Mouse (Mus musculus) embryonic facial prominence, embryonic 11.5 days (tissue): ENCODE data around the gene Fgfr2. TPM values are rescaled to one million over a fixed set of nuclear protein-coding genes. Genes with fewer than 3 reads are reported as not detected.

ENCODE experiments used
- ATAC-seq: fragments of 200-750 bp; cut with Nextera tagmentation; replicated peaks from 2 replicates; pipeline ENCODE4 v1.8.0; 2017; ENCODE audit warnings: low read depth; ENCODE audit not compliant: insufficient number of reproducible peaks, low FRiP score, low TSS enrichment
- DNase-seq: peaks from one replicate; pipeline ENCODE4 v3.0.0-alpha.2; 2015; ENCODE audit warnings: low spot score
- H3K27ac ChIP-seq: fragments of 300-500 bp; sonication (generic); replicated peaks from 2 replicates; pipeline ENCODE4 v1.5.1; 2014; ENCODE audit warnings: mild to moderate bottlenecking, low read depth, low read length, control low read depth
- H3K27me3 ChIP-seq: fragments of 300-500 bp; sonication (generic); 2 replicates; pipeline ENCODE4 v1.6.1; 2014; ENCODE audit warnings: mild to moderate bottlenecking, low read length, moderate library complexity, mixed read lengths; ENCODE audit not compliant: control insufficient read depth, insufficient read depth
- H3K36me3 ChIP-seq: fragments of 300-500 bp; sonication (generic); replicated peaks from 2 replicates; pipeline ENCODE4 v1.6.1; 2014; ENCODE audit warnings: low read depth, mild to moderate bottlenecking, low read length, moderate library complexity, mixed read lengths; ENCODE audit not compliant: control insufficient read depth, insufficient read depth
- H3K4me1 ChIP-seq: fragments of 300-500 bp; sonication (generic); 2 replicates; pipeline ENCODE4 v1.6.1; 2014; ENCODE audit warnings: low read length, mixed read lengths; ENCODE audit not compliant: control insufficient read depth, insufficient read depth
- H3K4me2 ChIP-seq: fragments of 300-500 bp; sonication (generic); 2 replicates; pipeline ENCODE4 v1.6.1; 2014; ENCODE audit warnings: low read depth, mild to moderate bottlenecking, control low read depth, low read length, moderate library complexity
- H3K4me3 ChIP-seq: fragments of 300-500 bp; sonication (generic); 2 replicates; pipeline ENCODE4 v1.5.1; 2014; ENCODE audit warnings: low read depth, low read length, control low read depth
- H3K9ac ChIP-seq: fragments of 300-500 bp; sonication (generic); replicated peaks from 2 replicates; pipeline ENCODE4 v1.6.1; 2014; ENCODE audit warnings: mild to moderate bottlenecking, control low read depth, low read length
- H3K9me3 ChIP-seq: fragments of 300-500 bp; sonication (generic); replicated peaks from 2 replicates; pipeline ENCODE4 v1.6.1; 2016; ENCODE audit warnings: mild to moderate bottlenecking, low read length, inconsistent platforms, mixed read lengths; ENCODE audit not compliant: control insufficient read depth
- WGBS: fragments of 180-500 bp; shearing (Covaris S2); extraction: QIAGEN DNeasy Blood & Tissue Kit; methylation state at CpG from one replicate; pipeline ENCODE4 v1.1.7; 2014; 5-methylcytosine and 5-hydroxymethylcytosine counted together
- polyA plus RNA-seq: library from polyadenylated mRNA; unstranded; fragments of >200 nt; fragmentation: Nextera tagmentation; extraction: Ambion mirVana; gene quantifications from 2 replicates; pipeline ENCODE4 v1.2.1, GENCODE M21; 2014

Gene Fgfr2
- polyA plus RNA-seq, 1 experiment from 2014 or later, result 75.6 TPM

DNA sequence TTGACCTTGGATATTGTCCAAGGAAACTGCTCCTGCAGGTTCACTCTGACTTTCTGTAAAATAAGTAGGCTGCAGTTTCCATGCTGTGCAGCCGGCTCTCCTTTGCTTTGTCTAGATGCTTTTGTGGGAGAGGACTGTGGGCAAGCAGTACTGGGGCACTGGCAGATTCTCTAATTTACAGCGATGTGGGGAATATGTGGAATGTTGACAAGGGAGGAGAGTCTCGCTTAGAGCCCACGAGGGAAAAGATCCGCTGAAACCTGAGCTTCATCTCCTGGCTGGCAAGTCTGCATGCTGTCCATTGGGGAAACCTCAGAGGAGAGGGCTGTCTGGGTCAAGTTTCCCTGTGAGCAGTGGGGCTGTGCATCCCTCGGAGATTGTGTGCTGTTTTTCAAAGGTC is 2485.3 kb downstream of the Fgfr2 start:
- Histone ChIP-seq H3K27me3 (no peaks in the 10 kb centered on the region), H3K9ac (no peak overlapping the region), H3K9me3 (no peaks in the 10 kb centered on the region), H3K36me3 (no peaks in the 10 kb centered on the region), H3K4me1 (peaks cover 3% of the 10 kb centered on the region; the same call in 1 of the 2 replicates), H3K4me3 (no peak overlapping the region), H3K27ac (peak overlapping the region; percentile 35; the same call in 1 of the 2 replicates), H3K4me2 (no peak overlapping the region)
- DNase-seq (peak; percentile 46), ATAC-seq (no peak)
- WGBS, result 12% methylated on average over 6 of the region's 6 CpGs

DNA sequence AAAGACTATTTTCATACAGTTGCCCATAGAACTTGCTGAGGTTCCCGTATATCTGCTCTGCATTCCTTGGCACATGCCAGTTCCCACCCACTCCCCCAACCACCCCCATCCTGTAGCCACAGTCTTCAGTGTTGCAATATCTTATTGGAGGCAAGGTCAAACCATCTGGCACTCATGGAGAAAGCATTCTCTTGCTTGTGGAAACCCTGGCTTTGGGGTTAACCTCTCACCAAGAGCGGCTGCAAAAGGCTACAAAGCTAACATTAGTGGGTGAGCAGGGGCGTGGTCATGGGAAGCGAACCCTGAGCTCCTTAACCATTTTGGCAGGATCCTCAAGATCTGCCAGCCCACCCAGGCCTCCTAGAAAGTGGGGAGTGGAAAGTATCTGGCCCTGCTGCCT is 2486.2 kb downstream of the Fgfr2 start:
- no peak for ATAC-seq
- no peak for DNase-seq
- Histone ChIP-seq H3K27me3 (no peaks in the 10 kb centered on the region), H3K9ac (no peak overlapping the region), H3K4me2 (no peak overlapping the region), H3K4me3 (no peak overlapping the region), H3K4me1 (peaks cover 3% of the 10 kb centered on the region; the same call in 1 of the 2 replicates), H3K36me3 (no peaks in the 10 kb centered on the region), H3K9me3 (no peaks in the 10 kb centered on the region), H3K27ac (no peak overlapping the region)
- 86% methylated on average over 4 of the region's 4 CpGs for WGBS

DNA sequence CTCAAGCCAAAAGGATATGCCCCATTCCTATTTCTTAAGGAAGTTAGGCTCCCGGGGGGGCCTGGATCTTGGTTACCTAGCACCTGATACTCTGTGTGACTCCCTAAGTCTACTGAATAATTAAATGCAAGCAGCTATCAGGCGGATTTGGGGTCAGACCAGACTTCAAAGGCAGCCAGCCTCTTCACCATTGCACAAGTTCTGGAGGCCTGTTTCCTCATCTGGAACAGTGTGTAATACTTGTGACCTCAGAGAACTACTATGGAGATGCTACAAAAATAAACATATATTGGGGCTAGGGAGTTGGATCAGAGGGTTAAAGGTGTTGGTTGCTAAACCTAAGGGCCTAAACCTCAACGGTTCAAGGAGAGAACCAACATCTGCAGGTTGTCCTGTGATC is 2486.9 kb downstream of the Fgfr2 start:
- Histone ChIP-seq H3K4me3 (no peak overlapping the region), H3K4me2 (no peak overlapping the region), H3K4me1 (peaks cover 3% of the 10 kb centered on the region; the same call in 1 of the 2 replicates), H3K9ac (no peak overlapping the region), H3K27me3 (no peaks in the 10 kb centered on the region), H3K27ac (no peak overlapping the region), H3K9me3 (no peaks in the 10 kb centered on the region), H3K36me3 (no peaks in the 10 kb centered on the region)
- no peak for DNase-seq
- 78% methylated on average over 3 of the region's 3 CpGs for WGBS
- no peak for ATAC-seq

DNA sequence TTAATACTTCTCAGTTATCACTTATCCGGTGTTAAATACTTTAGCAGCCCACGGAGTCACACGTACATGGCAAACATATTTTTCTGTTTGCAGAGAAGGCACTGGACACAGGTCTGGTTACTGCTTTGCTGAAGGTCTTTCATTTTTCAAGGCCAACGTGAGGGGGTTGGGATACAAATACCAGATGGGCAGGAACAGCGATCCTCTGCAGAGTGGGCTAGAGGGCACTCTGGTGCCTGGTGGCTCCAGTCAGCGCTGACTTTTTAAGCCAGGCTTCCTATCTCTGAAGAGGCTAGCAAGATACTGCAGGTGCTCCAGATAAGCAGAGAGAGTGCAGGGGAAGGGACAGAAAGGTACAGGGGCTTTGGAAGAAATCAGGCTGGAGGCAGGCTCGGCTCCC is 2487.9 kb downstream of the Fgfr2 start:
- DNase-seq, result peak; percentile 29
- no peak overlapping the region for H3K9ac ChIP-seq
- no peak for ATAC-seq
- H3K27me3 ChIP-seq, result no peaks in the 10 kb centered on the region
- peaks cover 3% of the 10 kb centered on the region; the same call in 1 of the 2 replicates for H3K4me1 ChIP-seq
- no peak overlapping the region for H3K4me3 ChIP-seq
- H3K4me2 ChIP-seq, result no peak overlapping the region
- H3K36me3 ChIP-seq, result no peaks in the 10 kb centered on the region
- H3K9me3 ChIP-seq, result no peaks in the 10 kb centered on the region
- H3K27ac ChIP-seq, result no peak overlapping the region
- 46% methylated on average over 7 of the region's 7 CpGs for WGBS

DNA sequence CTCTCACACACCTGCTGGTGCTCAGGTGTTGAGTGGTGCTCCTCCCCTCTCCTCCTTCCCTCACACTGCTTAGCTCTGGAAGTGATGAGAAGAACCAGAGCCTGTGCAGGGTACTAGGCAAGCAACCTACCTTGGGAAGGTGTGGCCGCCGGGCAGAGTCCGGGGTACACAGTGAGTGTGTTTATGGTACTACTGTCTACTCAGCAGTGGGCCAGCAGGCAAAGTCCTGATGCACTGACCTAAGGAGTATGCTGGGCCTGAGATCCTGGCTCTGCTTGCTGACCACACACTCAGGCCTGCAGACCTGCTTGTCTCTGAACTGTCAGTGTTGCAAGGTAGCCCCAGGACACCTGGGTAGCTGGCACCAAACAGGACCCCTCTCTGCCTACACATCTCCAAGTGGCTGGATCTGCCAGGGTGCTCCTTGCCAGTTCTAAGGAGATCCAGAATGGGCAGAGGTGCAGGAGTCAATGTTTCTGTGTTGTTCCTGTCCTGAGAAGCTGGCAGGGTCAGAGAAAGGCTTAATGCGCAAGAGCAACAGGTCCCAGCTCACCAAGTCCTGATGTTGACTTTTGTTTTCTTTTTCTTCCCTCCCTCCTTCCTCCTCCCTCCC is 2488.8 kb downstream of the Fgfr2 start:
- Histone ChIP-seq H3K4me2 (no peak overlapping the region), H3K9ac (no peak overlapping the region), H3K36me3 (no peaks in the 10 kb centered on the region), H3K9me3 (no peaks in the 10 kb centered on the region), H3K27me3 (no peaks in the 10 kb centered on the region), H3K27ac (no peak overlapping the region), H3K4me3 (no peak overlapping the region), H3K4me1 (peaks cover 3% of the 10 kb centered on the region; the same call in 1 of the 2 replicates)
- DNase-seq (no peak), ATAC-seq (no peak)
- 92% methylated on average over 4 of the region's 4 CpGs for WGBS

DNA sequence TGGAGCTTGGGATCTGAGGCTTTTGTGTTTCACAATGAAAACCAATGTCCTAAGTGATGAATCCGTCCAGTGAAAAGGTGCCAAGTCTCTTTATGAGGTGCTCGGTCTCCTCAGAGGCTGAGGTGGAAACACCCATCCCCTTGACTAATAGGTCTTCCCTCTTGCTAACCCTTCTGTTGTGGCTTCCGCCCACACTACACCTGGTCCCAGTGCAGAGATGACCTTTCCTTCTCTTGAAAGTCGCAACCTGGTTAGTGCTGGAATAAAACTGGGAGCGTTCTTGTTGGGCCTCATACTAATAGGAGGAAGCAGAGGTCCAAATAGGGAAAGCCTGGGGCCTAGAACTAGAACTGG is 2490.8 kb downstream of the Fgfr2 start:
- Histone ChIP-seq H3K9me3 (no peaks in the 10 kb centered on the region), H3K36me3 (no peaks in the 10 kb centered on the region), H3K4me1 (no peaks in the 10 kb centered on the region; the same call in 1 of the 2 replicates), H3K27me3 (no peaks in the 10 kb centered on the region), H3K27ac (no peak overlapping the region), H3K4me2 (no peak overlapping the region), H3K4me3 (no peak overlapping the region), H3K9ac (no peak overlapping the region)
- 93% methylated on average over 5 of the region's 5 CpGs for WGBS
- ATAC-seq, result no peak
- DNase-seq, result no peak

DNA sequence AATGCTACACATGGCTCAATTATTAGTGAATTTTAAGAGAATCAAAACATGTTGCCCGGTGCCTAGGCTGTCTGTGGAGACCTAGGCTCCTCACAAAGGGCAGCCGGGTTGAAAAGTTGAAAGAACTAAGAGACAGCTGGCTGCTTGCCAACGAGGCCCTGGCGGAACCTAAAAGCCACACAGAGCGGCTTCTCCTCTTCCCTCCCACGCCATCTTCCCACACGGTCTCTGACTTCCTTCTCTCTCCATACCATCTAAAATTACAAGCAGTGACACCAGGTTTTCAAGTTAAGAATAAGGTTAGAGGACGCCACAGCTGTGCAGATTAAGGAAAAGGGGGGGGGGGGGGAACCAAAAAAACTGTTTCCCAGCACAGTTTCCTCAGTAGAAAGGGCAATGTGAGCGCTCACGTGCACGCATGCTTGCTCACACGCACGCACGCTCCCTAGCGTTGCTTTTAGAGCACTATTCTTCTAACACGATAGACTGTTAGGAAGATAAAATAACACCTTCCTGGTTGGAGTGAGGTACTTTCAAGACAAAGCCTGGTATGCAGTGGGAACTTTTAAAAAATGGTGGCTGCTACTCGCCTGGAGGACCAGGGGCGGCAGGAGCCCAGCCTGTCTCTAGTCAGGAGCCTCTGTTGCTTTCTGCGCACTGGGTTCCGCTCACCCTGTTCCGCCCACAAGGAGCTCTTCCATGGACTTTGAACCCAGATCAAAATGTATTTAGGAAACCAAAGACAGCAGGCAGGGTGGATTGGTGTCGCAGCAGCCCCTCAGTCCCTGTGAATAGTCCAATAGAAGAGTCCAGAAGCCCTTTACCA is 2491.4 kb downstream of the Fgfr2 start:
- H3K4me3 ChIP-seq, result no peak overlapping the region
- H3K27ac ChIP-seq, result no peak overlapping the region
- H3K9ac ChIP-seq, result no peak overlapping the region
- no peaks in the 10 kb centered on the region for H3K9me3 ChIP-seq
- no peaks in the 10 kb centered on the region for H3K36me3 ChIP-seq
- no peaks in the 10 kb centered on the region for H3K27me3 ChIP-seq
- H3K4me1 ChIP-seq, result no peaks in the 10 kb centered on the region; the same call in 1 of the 2 replicates
- DNase-seq (peak; percentile 54), ATAC-seq (no peak)
- H3K4me2 ChIP-seq, result no peak overlapping the region
- WGBS, result 72% methylated on average over 22 of the region's 22 CpGs

DNA sequence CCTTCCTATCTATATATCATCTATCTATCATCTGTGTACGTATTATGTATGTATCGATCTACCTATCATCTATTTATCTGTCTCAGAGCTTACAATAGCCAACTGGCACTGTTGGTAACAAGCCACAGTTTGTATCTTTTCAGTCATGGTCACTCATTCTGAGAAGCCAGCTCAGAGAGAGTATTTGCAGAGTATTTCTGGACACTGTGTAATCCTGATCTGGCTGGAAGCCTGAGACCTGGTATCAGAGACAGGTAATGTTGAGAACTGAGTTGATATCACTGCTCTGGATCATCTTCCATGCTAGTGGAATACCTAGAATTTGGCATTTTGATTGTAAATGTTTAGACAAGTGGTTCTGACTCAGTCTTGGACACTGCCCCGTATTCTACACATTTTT is 2492.2 kb downstream of the Fgfr2 start:
- Histone ChIP-seq H3K27ac (no peak overlapping the region), H3K4me1 (no peaks in the 10 kb centered on the region; the same call in 1 of the 2 replicates), H3K36me3 (no peaks in the 10 kb centered on the region), H3K4me3 (no peak overlapping the region), H3K9me3 (no peaks in the 10 kb centered on the region), H3K27me3 (no peaks in the 10 kb centered on the region), H3K4me2 (no peak overlapping the region), H3K9ac (no peak overlapping the region)
- ATAC-seq (no peak), DNase-seq (no peak)
- WGBS, result 91% methylated on average over 3 of the region's 3 CpGs
